Mouse (Mus musculus): ENCODE measurements around the gene Rxfp3. TPM values are rescaled to one million over a fixed set of nuclear protein-coding genes. Genes with fewer than 3 reads are reported as not detected.

The Rxfp3 gene
- total RNA-seq (2017): not detected in 2 replicates

- no peak for ATAC-seq (ENCODE audit: extremely low read depth, insufficient number of reproducible peaks, low FRiP score, poor library complexity, severe bottlenecking)
Observed at GRCm38 (mm10) chr15:11037711-11038110, at the start of gene Rxfp3. TSS of gene Rxfp3 (minus strand) at chr15:11037991.

GRCm38 (mm10) chr15:11084993-11085365 is 47.2 kb upstream of the Rxfp3 start:
- no peak for ATAC-seq (ENCODE audit: extremely low read depth, insufficient number of reproducible peaks, low FRiP score, poor library complexity, severe bottlenecking)

DNA sequence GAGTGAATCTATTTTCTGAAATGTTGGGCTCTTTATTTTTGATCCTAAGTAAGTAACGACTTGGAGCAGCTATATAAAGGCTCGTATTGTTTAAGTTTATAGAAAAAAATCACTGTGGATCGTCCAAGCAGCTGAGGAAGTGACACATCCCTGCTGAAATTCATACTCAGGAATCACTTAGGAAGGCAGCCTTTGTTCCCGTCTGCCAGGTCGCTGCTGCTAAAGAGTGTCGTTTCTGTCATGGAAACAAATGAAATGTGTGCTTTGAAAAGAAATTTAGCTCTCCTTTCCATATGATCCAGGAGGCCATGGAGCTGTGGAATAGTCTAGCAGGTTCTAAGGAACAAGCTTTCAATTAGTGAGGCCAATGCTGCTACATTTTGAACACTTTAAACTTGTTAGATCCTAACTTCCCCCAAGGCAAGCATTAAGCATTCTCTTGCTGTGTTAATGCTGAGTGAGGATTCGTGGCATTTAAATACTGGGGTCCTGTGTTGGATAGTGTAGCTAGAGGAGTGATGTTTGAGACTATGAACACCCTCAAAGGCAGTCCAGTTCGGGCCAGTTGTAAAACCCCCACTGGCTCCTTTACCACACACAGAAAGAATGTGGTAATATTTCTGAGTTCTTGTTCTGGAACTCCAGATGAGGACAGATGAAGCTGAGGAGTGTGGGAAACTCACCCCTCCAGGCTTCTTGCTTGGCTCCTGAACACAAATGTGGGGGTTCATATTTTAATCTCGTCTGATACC is 46.6 kb upstream of the Rxfp3 start:
- no peak for ATAC-seq (ENCODE audit: extremely low read depth, insufficient number of reproducible peaks, low FRiP score, poor library complexity, severe bottlenecking)

DNA sequence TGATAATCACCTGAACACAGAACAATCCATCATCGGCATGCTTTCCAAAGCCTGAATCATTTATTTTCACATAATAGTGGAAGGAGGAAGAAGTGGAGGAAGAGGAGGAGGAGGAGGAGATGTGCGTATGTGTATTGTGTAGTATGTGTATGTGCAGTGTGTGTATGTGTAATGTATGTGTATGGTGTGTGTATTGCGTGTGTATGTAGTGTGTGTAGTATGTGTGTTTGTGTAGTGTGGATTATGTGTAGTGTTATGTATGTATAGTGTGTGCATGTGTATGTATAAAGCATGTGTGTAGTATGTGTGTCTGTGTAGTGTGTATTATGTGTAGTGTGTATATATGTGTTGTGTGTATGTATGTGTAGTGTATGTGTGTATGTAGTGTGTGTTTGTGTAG is 45.9 kb upstream of the Rxfp3 start:
- no peak for ATAC-seq (ENCODE audit: extremely low read depth, insufficient number of reproducible peaks, low FRiP score, poor library complexity, severe bottlenecking)

DNA sequence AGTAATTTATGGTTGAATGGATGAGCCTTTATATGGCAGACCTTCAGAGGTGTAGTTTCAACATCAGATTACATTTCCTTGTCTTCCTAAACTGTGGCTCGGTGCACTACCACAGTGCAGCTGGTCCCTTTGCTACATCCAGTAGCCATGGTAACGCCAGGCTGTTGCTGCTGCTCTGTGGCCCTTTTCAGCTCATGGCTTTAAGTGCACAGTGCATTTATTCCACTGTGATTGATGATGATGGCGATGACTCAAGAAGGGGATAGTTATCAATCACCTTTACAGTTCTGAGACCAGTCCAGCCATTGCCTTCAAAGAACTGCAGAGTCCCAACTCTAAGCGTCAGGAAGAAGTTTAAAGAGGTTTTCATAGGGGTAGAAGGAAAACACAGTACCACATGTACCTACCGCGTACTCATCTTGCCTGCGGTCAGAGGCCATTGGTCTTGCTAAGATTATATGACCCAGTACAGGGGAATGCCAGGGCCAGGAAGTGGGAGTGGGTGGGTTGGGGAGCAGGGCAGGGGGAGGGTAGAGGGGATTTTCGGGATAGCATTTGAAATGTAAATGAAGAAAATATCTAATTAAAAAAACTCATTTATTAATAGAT is 45.3 kb upstream of the Rxfp3 start:
- no peak for ATAC-seq (ENCODE audit: extremely low read depth, insufficient number of reproducible peaks, low FRiP score, poor library complexity, severe bottlenecking)

- no peak for ATAC-seq (ENCODE audit: extremely low read depth, insufficient number of reproducible peaks, low FRiP score, poor library complexity, severe bottlenecking)
Observed at GRCm38 (mm10) chr15:11075726-11076361, 38.1 kb upstream of the Rxfp3 start.

GRCm38 (mm10) chr15:11067891-11068290 is 30.1 kb upstream of the Rxfp3 start:
- ATAC-seq (ENCODE audit: extremely low read depth, insufficient number of reproducible peaks, low FRiP score, poor library complexity, severe bottlenecking): no peak

DNA sequence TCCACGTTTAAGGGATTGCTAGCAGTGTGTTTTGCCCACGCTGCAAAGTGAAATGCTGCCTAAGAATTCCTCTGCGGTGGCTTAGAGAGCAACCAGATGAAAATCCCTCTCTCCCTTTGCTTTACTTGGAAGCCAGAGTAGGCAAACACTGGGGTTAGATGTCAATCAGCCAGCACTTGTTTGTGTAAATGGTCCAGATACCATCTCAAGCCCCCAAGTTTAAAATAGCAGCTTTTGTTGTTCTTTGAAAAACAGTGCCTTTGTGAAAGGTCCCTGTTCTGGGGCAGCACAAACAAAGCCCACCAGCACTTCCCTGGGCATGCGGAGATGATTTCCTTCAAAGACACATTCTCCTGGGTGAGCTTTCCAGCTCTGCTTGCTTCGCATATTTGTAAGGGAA is 28.5 kb upstream of the Rxfp3 start:
- no peak for ATAC-seq (ENCODE audit: extremely low read depth, insufficient number of reproducible peaks, low FRiP score, poor library complexity, severe bottlenecking)

- ATAC-seq (ENCODE audit: extremely low read depth, insufficient number of reproducible peaks, low FRiP score, poor library complexity, severe bottlenecking): no peak
Observed at GRCm38 (mm10) chr15:11065528-11066171, 27.9 kb upstream of the Rxfp3 start.

GRCm38 (mm10) chr15:11064558-11065411 is 27.0 kb upstream of the Rxfp3 start, which contains the start of gene Adamts12:
TSS of gene Adamts12 (plus strand) at chr15:11064790.
- no peak for ATAC-seq (ENCODE audit: extremely low read depth, insufficient number of reproducible peaks, low FRiP score, poor library complexity, severe bottlenecking)

DNA sequence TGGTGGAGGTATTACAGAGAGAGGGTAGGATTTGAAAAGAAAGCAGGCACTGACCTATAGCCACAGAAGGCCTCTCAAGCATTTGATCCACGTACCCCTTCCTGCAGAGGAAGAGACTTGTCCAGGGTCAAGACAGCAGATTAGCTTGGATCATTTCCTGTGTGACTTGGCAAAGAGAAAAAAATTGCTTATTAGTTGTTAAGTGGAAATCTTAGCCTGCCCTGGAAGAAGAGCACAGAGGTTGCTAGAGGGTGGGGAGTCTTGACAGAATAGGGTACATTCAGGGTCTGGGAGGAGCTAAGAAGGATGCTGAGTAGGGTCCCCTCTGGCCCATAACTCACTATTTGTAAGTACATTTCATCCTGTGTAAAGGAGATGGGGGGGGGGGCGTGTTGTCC is 26.4 kb upstream of the Rxfp3 start:
- ATAC-seq (ENCODE audit: extremely low read depth, insufficient number of reproducible peaks, low FRiP score, poor library complexity, severe bottlenecking): no peak

GRCm38 (mm10) chr15:11062903-11063302 is 25.1 kb upstream of the Rxfp3 start:
- ATAC-seq (ENCODE audit: extremely low read depth, insufficient number of reproducible peaks, low FRiP score, poor library complexity, severe bottlenecking): no peak

DNA sequence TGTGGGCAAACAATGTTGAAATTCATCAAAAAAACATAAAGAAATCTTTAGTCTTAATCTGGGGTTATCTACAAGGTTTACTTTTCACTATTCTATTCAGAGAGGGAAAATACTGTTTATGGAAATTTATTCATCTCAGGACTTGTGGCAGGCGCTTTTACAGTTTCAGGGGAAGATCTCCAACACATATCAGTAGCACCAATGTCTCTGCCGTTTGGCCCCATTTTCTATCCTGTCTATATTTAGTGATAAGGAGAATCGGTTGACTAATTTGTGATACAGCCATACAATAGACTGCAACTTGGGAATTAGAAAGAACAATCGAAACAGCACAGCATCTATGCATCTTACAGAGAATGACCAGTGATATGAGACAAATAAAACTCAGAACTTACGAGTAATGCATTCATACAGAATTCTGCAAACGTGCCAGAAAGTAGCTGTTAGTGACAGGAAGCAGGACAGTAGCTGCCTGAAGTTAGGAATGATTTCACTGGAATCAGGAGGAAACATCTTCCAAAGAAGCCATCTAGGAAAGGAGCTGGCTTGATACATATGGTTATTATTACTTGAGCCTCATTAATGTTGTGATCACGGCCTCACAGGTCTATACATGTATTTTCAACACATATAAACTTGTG is 16.8 kb upstream of the Rxfp3 start:
- ATAC-seq (ENCODE audit: extremely low read depth, insufficient number of reproducible peaks, low FRiP score, poor library complexity, severe bottlenecking): no peak

DNA sequence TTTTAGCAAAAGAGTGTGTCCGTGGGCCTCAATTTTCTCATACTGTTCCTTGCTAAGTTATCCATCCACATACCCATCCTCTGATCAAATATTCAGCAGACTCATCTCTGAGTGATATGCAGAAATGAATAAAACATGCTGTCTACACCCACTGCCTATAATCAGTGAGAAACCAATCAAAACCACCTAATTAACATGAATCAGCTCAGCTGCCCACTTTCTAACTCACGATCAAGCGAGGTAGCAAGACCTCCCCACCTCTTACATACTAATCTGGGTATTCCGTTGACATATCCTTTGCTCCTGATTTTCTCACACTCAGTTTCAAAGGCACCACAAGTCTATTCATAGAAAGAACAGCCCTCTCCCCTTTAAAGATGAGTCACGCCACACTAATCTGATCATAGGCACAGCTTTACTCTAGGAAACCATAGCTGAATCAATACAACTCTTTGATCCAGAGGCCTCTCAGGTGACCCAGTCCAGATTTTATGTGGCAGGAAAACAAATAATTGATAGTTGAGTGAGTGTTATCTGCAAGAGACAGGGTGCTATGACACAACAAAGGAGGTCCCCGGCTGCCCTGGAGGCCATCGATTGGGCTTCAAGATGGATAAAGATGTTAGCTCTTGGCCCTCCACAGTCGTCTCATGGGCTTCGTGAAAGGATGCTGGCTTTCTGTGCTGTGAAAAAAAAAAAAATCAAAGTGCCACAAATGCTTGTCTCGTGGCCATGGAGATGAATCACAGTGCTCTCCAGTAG is 16.1 kb upstream of the Rxfp3 start:
- ATAC-seq (ENCODE audit: extremely low read depth, insufficient number of reproducible peaks, low FRiP score, poor library complexity, severe bottlenecking): no peak

- ATAC-seq (ENCODE audit: extremely low read depth, insufficient number of reproducible peaks, low FRiP score, poor library complexity, severe bottlenecking): no peak
Observed at GRCm38 (mm10) chr15:11042828-11043227, 5.0 kb upstream of the Rxfp3 start.

DNA sequence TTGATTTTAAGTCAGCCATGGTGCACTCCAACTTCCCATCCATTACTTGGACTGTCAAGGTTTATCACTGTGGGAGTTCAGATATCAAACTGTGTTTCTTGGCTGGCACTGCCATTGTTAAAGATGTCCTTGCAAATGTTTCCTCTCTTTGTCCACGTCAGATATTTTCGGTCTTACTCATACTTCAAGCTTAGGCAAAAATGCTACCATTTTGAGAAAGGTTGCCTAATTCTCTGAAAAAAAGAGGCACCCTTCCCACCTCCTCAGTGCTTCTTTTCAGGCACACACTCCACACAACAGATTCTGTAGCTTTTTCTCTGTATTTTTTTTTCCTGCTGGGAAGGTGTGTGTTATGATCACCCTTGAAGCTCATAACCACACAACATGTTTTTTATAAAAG is 3.4 kb upstream of the Rxfp3 start:
- no peak for ATAC-seq (ENCODE audit: extremely low read depth, insufficient number of reproducible peaks, low FRiP score, poor library complexity, severe bottlenecking)

DNA sequence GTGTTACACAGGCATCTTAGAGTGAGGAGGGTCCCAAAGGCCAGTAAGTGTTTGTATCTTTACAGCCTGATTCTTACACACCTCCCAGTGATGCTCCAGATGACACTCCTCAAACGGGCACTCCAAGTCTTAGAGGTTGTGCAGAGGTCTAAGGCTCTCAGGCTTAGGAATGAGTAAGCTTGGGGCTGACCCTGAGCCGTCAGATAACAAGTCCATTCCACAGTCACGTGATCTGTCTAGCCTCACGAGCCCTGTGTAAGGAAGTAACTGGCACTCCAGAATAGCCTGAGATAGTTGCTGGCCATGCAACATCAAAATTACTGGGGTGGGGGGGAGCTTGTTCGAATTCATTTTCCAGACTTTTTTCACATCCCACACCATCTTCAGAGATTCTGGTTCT is 2.3 kb upstream of the Rxfp3 start:
- ATAC-seq (ENCODE audit: extremely low read depth, insufficient number of reproducible peaks, low FRiP score, poor library complexity, severe bottlenecking): no peak

GRCm38 (mm10) chr15:11038476-11038875 is 685 bp upstream of the Rxfp3 start:
- ATAC-seq (ENCODE audit: extremely low read depth, insufficient number of reproducible peaks, low FRiP score, poor library complexity, severe bottlenecking): no peak
